Mouse (Mus musculus) CH12.LX (cell line): Measurements from ENCODE around the gene Elane.

Experiments used
- E2F4 ChIP-seq: IDR thresholded peaks from 2 replicates; pipeline ENCODE4 v1.6.1; 2011; ENCODE audit warnings: low read depth, low read length, improper control_type of control experiment; ENCODE audit not compliant: insufficient replicate concordance
- ELF1 ChIP-seq: IDR thresholded peaks from 2 replicates; pipeline ENCODE4 v1.6.1; 2014; ENCODE audit warnings: low read depth, mild to moderate bottlenecking, inconsistent platforms, low read length, improper control_type of control experiment
- EP300 ChIP-seq: IDR thresholded peaks from 2 replicates; pipeline ENCODE4 v1.6.1; 2011; ENCODE audit warnings: low read length, improper control_type of control experiment
- GABPA ChIP-seq: IDR thresholded peaks from 2 replicates; pipeline ENCODE4 v1.6.1; 2012; ENCODE audit warnings: low read depth, low read length, improper control_type of control experiment, inconsistent platforms; ENCODE audit not compliant: insufficient replicate concordance
- KAT2A ChIP-seq: IDR thresholded peaks from 2 replicates; pipeline ENCODE4 v1.6.1; 2012; ENCODE audit warnings: low read length, improper control_type of control experiment, inconsistent platforms; ENCODE audit not compliant: insufficient replicate concordance
- MAFK ChIP-seq: IDR thresholded peaks from 2 replicates; pipeline ENCODE4 v1.6.1; 2011; ENCODE audit warnings: low read length, improper control_type of control experiment; ENCODE audit not compliant: insufficient replicate concordance
- POLR2A ChIP-seq: IDR thresholded peaks from 2 replicates; pipeline ENCODE4 v1.6.1; 2011; ENCODE audit warnings: low read depth, mild to moderate bottlenecking, improper control_type of control experiment, low read length
- TCF12 ChIP-seq: IDR thresholded peaks from 2 replicates; pipeline ENCODE4 v1.6.1; 2014; ENCODE audit warnings: low read depth, mild to moderate bottlenecking, inconsistent platforms, low read length, improper control_type of control experiment
- USF2 ChIP-seq: conservative IDR thresholded peaks from 2 replicates; pipeline ENCODE4 v1.6.1; 2011; ENCODE audit warnings: low read depth, low read length, improper control_type of control experiment

- no peak for TF ChIP-seq EP300
- no peak for TF ChIP-seq GABPA
- TF ChIP-seq ELF1: peak; percentile 90
- TF ChIP-seq USF2: no peak
- TF ChIP-seq E2F4: no peak
- TF ChIP-seq MAFK: peak; percentile 94
- no peak for TF ChIP-seq KAT2A
- no peak for TF ChIP-seq POLR2A
- TF ChIP-seq TCF12: no peak
Measured at GRCm38 (mm10) chr10:79909092-79909922, 23.3 kb downstream of the Elane start.
